Mouse (Mus musculus) c-Kit-positive CD71-negative TER-119-negative erythroid progenitor cells, embryonic 14.5 days (primary cell): Measurements from ENCODE around the gene Rab27a.

ENCODE experiments used
- DNase-seq: peaks from one replicate; pipeline ENCODE4 v3.0.0-alpha.2; 2013; ENCODE audit warnings: low read depth

The Rab27a gene

DNA sequence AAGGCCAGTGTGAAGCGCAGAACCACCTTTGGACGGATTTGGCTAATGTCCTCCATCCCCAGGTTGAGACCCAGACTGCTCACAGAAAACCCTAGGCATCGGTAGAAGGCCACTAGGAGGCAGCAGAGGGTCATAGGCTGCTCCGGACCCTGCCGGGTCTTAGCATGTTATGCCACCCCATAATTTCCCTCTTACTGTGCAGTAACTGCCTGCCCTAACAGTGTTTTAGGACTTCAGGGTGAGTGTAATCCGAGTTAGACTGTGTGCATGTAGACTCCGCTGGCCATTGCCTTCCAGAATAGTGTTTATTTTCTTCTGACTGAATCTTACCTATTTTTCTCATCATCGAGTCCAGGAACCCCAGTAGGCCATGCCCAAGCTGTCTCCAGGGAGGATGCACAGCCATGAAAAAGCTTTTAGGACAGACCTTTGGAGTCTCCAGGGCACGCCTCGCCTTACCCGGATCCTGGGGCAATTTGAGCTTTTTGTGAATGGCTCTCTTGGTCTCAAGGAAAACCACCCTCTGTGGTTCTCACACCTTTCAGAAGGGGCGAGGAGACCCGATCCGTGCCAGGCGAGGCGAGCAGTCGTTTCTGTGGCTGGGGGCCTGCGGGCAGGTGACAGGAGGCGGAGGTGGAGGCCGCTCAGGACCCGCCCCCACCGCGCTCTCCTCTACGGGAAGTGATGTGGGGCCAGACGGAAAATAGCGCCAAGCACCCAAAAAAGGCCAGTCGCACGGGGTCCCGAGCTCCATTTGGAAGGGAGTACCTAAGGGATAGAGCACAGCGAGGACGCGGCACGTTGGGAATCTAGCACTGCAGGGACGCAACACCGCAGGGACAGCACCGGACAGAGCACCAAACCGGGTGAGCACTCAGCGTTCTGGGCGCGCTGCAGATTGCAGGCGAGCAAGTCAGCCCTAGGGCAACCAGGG is at the start of gene Rab27a:
TSS of gene Rab27a (plus strand) at position 709 of the 934 bp plus-strand sequence.
- peak; percentile 84 for DNase-seq

DNA sequence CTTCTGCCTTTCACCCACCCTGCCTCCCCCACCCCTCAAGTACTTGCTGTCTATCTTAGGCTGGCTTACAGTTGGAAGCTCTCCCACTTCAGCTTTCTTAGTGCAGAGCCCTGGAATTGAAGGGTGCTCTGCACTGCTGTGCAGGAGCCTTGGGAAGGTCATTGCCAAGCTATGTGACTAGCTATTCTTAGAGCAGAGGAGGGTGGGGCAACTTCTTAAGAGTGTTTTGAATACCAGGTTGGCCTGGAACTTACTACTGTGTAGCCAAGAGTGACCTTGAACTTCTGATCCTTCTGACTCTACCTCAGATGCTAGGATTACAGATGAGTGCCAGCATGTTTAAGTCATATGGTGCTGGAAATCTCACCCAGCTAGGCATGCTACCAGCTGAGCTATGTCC is 48.5 kb upstream of the Rab27a start:
- DNase-seq = no peak

DNA sequence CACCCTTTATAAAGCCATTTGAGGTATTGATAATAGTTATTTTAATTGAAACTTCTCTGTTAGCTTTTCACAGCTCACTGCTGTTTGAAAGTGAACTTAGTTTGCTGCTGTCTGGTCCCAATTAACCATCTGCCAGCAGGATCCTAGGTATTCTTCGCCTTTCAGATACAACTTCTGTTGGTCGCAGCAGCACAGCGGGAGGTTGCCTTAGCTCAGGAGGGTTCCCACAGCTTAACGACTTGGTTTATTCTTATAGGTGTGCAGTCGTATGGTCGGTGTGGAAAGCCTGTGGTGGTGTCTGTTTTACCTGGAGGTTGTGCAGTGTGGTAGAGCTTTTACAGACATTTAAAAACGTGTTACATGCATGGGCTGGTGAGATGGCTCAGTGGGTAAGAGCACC is 47.8 kb upstream of the Rab27a start:
- no peak for DNase-seq

DNA sequence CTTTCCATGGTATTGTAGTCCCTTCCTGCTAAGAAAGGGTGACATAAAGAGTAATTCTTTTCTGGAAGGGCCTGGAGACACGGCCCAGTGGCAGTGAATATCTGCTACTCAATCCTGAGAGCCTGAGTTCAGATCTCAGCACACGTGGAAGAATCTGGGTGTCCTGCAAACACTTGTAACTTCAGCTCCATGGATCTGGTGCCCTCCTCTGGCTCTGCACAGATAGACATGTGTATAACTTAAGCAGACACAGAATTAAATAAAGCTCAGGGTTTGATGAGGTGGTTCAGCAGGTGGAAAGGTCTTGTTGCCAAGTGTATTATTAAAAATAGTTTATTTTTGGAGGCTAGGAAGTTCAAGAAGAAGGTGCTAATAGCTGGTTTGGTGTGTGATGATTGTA is 44.2 kb upstream of the Rab27a start:
- no peak for DNase-seq

DNA sequence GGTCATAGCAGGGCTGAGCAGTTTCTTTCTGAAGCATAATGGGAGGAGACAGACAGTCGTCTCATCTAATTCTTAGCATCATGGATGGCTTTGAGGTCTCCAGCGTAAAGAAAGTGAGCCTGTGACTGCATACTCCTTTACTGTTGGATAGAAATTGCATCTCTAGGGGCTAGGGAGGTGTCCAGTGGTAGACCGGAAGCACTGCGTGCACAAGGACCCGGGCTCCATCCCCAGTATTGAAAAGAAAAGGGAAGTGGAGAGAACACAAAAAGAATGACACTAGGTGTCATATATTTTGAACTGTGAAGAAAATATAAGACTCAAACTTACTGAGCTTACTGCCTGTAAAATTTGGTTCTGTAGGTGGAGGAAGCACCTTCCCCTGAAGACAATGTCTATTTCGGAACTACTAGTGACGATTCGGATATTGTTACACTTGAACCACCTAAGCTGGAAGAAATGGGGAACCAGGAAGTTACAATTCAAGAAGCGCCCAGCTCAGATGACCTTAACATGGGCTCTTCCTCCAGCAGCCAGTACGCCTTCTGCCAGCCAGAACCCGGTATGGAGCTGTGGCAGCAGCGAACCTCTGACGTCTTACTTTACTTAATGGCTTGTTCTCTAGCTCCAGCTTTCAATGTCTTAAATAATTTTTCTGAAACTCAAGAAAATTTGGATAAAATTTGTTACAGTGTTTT is 43.2 kb upstream of the Rab27a start:
- no peak for DNase-seq

DNA sequence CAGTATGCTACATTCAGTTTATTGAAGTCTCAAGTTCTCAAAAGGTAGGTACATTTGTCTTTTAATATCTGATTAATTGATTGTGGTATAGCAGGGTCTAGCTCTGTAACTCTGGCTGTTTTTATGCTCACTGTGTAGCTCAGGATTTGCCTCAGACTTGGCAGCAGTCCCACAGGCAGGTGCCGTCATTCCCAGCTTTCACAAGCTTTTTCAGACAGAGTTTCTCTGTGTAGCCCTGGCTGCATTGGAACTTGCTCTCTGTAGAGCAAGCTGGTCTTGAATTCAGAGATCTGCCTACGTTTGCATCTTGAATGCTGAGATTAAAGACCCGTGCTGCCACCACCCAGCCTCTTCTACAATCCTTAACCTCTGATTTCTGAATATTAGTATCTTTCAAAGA is 42.5 kb upstream of the Rab27a start:
- no peak for DNase-seq

DNA sequence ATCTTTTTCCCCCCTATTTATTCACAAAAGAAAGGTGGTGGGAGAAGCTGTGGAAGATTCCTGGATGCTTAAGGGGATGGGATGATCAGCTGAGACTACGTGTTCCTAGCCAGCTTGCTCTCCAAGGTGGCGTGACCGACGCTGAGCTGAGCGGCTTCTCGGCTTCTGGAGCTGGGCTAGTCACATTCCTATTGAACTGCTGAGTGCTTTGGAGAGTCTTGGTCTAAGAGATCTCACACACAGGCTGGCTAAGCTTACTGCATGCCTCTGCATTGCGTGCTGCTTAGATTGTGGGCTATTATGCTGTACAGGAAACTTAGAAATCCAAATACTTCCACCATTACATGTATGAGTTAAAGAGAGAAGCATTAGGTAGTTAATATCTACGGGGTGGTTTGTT is 40.6 kb upstream of the Rab27a start:
- no peak for DNase-seq

DNA sequence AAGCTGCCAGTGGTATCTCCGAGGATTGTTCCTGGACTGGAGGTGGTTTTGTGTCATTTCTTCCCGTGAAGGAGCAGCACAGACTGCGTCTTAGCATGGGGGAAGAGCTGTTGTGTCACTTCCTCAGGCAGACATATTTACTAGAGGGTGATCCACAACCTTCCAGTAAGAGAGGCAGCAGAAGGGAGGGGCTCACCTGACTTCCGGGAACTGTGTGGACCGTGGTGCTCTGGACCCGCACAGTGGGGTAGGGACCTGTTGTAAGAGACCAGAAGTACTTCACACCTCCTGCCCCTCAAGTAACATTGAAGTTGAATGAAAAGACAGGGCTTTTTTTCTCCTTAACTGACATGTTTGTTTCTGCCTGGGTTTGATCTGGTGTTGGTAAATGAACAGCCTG is 39.5 kb upstream of the Rab27a start:
- DNase-seq = no peak

DNA sequence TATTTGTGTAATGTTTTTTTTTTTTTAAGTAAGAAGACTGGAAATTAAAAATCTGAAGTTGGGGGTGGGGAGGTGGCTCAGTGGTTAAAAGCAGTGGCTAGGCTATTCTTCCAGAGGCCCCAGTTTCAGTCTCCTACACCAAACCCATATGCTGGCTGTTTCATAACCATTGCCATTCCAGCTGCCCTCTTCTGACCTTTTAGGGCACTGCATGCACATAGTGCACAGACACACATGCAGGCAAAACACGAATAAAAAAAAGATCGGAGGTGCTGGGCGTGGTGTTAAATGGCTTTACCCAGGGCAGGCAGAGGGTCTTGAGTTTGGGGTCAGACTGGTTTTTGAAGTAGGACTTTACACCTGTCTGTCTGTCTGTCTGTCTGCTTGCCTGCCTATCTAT is 38.5 kb upstream of the Rab27a start:
- no peak for DNase-seq

DNA sequence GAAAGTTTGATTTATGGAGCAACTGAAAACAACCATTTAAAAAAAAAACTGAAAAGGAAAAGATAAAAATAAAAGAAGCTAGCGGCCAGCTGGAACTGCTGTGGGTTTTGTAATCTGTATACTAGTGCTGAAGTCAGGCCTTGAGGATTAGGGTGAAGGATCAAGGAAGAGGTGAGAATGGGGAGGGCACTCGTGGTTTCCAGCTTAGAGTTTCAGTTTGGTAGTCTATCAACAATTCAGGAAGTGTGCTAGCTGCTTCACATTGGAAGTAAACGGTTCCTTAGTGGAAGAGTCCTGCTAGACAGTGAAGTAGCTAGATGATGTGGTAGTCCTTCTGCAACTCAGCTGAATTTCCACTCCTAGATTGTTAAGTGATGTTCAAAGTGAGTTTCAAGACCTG is 36.3 kb upstream of the Rab27a start:
- DNase-seq = no peak

DNA sequence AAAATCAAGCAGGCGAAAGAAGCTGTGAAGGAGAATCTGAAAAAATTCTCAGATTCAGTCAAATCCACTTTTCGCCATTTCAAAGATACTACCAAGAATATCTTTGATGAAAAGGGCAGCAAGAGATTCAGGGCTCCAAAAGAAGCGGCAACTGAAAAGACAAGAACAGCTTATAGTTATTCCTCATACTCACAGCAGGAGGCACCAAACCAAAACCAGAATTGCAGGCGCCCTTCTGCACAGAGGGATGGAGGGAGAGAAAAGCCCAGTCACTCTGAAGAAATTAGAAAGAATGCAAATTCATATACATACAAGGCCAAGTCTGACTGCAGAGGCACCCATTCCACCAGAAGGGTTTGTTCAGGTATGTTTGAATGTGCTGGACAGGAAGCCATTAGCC is 32.0 kb upstream of the Rab27a start:
- DNase-seq = no peak

DNA sequence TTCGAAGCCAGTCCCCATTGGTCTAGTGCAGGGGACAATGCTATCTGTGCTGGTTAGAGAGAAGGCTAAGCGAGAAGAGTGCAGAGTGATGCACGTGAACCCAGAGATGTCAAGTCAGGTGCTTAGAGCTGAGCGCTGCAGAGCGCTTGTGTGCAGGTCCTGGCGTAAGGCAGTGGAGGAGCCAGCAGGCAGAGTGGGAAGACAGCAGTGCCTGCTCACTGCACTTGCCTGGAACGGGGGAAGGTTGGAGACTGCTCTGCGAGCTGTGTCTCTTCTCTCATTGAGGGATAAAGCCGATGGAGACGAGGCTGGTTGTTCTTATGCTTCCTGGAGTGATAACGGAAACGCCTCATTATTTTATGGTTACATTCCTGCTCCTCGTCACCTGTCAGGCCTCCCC is 29.9 kb upstream of the Rab27a start:
- DNase-seq = no peak

DNA sequence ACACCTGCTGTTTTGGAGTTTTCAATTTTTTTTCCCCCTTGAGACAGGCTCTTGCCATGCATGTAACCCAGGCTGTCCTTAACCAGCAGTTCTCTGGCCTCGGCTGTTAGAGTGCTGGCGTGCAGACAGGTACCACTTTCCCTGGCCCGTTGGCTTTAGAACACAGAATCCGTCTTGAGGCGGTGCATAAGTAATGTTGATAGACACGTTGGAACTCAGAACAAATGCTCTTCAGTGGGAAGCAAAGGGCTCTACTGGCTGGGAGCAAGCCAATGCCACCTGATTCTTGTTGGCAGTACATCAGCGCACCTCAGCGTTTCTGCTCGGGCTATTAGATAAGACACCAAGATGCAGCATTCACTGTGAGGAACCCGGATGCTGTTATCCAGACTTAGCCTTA is 24.8 kb upstream of the Rab27a start:
- DNase-seq = no peak

DNA sequence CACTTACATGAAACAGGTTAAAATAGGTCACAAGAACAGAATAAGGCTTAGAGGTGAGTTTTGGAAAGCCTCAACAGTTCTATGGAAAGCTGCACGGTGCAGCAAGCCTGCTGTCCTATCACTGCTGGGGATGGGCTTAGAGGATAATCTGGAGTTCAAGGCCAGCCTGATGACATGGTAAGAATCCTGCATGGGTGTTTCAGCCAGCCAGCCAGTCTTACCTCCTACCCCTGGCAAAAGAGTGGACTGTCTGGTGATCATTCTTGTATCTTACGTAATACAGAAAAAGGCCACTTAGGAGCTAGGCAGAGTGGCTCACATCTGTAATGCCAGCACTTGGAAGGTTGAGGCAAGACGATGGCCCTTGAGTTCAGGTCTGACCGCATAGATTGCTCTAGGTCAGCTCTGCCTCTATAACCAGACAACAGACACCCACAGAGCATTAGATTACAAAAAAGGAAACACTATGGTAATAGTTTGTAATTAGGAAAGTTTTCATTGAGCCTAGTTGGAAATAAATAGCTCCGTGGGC is 24.0 kb upstream of the Rab27a start:
- DNase-seq = no peak

DNA sequence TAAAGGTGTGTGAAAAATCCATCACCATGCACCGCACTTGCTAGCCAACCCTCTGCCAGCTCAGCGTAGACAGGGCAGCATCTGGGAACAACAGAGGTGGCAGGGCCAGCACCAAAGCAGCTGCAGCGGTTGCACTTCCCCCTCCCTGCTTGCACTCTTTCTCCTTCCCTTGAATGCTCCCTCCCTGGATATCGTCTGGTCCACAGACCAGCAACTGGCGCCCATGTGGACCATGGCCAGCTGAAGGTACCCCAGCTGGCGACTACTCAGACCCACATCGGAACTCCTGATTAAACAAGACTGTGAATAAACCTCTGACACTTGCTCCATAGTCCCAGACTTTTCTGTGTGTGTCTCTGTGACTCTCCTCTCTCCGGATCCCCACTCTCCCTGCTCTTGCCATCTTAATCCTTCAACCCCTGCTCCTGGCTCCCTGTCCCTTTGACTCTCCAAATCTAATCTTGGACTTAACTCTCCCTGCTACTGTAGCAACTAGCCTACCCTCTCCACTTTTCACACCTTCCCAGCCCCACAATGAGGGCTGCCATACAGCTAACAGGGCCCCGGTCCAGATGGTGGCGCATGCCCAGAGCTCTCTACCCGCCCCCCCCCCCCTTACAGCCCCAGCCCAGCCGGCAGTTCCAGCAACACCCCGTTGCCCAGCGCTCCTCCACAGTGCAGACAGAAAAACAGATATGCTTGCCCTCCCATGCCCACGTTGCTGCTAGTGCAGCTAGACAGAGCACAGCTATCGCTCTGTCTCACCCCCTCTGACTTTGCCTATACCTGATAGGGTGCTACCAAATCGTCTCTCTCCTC is 18.6 kb upstream of the Rab27a start:
- DNase-seq = no peak

DNA sequence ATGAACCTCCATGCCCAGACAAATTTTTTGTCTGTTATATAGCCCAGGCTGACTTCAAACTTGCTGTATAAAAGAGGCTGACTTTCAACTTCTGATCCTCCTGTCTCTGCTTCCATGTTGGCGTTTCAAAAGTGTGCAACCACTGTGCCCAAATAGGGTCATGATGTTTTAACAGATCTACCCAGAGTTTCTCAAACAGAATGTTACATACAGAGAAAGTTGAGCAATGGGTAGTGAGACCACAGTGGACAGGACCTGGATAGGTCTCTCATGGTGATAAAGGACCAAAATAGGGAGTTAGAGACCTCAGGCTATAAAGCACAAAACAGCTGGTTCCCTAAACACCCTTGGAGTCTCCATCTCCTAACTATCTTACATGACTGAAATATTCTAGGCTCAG is 14.2 kb upstream of the Rab27a start:
- no peak for DNase-seq

DNA sequence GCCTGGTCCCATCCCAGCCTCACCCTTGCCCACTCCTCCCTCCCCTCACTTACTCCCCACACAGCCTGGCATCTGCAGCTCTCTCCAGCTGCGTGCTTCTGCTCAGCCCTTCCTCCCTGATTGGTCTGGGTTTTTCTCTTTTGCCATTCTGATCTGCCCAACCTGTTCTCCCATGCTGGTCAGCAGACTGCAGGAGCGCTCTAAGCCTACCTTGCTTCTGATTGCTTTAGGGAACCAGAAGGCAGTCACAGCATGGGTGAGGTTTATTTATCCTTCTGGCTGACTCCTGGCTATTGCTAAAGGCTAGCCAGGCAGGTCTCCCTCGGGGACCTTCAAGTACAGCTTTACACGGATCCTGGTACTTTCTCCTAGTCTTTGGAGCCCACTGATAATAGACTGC is 13.2 kb upstream of the Rab27a start:
- no peak for DNase-seq

DNA sequence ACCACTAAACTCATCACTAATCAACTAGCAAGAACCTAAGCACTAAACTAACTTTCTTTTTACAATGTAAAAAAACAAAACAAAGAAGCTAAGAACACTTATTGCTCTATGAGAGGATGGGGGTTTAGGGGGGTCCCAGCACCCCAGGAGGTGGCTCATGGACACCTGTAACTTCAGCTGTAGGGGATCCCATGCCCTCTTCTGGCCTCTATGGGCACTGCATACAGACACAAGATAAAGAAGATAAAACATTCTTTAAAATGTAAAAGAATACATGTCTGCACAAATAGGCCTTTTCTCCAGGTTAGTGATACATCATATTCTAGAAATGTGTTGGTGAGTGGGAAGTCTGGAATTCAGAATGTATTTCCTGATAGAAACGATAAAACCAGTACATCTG is 11.2 kb upstream of the Rab27a start:
- DNase-seq = no peak

DNA sequence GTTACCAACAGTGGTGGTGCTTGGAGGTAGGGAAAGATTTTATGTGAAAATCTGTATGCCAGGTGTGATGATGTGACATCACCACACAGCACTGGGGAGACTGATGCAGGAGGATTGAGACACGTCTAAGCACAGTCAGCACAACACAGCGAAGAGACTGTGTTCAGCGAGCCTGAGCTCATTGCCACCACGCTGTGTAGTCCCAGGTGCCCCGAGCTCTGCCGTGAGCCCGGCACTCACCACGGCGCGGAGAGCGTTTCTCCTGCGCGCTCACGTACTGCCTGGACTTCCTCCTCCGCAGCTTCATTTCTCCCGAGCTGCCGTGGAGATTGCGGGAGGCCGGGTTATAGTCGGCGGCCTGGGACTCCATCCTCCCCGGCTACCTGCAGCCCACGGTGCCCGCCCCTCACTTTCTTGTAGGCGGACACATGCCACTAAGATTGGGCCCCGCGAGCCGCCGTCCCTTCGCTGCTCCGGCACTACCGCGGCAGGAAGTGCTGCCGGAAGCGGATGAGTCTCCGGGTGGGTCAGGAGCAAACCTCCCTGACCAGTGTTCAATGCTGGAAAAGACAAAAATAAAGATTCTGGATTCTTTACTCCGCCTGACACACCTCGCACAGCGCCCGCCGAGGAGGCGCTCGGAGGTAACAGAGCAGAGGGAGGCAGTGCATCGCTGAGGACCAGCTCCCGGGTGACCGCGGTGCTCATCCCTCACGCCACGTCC is 5.3 kb upstream of the Rab27a start:
- DNase-seq = peak; percentile 80

DNA sequence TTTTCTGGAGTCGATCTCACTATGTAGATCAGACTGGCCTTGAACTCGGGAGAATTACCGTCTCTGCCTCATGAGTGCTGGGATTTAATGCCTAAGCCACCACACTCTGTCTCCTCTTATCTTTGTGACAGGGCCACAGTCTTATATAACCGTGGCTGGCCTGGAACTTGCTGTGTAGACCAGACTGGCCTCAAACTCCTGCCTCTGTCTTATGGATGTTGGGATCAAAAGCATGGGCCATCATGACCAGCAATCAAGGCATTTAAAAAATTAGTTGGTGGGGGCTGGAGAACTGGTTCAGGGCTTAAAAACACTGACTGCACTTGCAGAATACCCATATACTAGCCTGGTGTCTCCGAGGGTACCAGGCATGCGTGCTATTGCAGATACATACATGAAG is 4.6 kb upstream of the Rab27a start, which contains the start of gene Pigb:
TSS of gene Pigb (minus strand) at position 299 of the 400 bp plus-strand sequence.
- DNase-seq = no peak

DNA sequence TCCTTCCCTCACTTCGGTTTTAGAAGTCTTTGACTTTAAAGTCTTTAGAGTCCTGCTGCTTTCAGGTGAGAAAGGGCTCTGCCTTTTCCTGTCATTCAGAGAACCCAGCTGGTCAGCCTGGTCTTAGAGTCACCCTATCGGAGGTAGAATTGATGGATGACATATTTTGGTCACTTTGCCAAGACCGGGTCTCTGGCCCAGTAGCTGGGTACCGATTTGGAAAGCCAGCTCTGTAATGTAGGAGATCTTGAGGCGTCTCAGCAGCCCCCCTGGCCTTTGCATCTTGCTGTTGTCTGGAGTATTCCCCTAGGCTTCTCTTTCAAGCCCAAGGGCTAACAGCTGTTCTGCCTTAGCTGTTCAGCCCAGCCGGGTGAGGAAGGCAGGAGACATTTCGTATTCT is 550 bp downstream of the Rab27a start:
- DNase-seq = no peak

DNA sequence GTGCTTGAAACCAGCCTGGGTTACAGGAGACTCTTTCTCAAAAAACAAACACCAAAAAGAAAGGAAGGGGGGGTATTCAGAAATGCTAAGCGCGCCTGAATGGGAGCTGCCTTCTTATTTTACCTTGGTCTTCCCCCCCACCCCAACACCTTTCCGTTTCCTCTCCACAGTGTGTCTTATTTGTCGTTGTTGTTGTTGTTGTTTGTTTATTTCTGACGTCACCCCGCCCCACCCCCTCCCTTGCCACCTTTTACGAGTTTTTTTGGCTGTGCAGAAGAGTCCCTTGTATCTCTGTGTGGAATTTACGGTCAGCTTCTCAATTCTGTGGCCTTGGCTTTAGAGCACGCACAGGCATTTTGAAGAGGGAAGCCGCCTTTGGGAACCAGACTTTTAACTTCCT is 1.1 kb downstream of the Rab27a start:
- no peak for DNase-seq
